Mouse (Mus musculus) liver, adult 2 months (tissue): ENCODE measurements around the gene Dhx57. TPM values are rescaled to one million over a fixed set of nuclear protein-coding genes. Genes with fewer than 3 reads are reported as not detected.

ENCODE experiments used
- DNase-seq: peaks from one replicate; pipeline ENCODE4 v3.0.0-alpha.2; 2011; ENCODE audit warnings: low read depth, low spot score; ENCODE audit errors: extremely low read depth
- H3K27ac ChIP-seq: fragments of 200-500 bp; replicated peaks from 2 replicates; pipeline ENCODE4 v1.5.1; 2012; ENCODE audit warnings: low read depth, mild to moderate bottlenecking, control low read depth, inconsistent platforms, low read length; ENCODE audit not compliant: insufficient read depth
- H3K27me3 ChIP-seq: fragments of 200-500 bp; 2 replicates; pipeline ENCODE4 v1.6.1; 2012; ENCODE audit warnings: mild to moderate bottlenecking, moderate library complexity, low read length, inconsistent platforms; ENCODE audit not compliant: control insufficient read depth, insufficient read depth
- H3K36me3 ChIP-seq: fragments of 200-500 bp; 2 replicates; pipeline ENCODE4 v1.6.1; 2012; ENCODE audit warnings: low read length, inconsistent platforms; ENCODE audit not compliant: control insufficient read depth, insufficient read depth
- H3K4me1 ChIP-seq: fragments of 200-500 bp; 2 replicates; pipeline ENCODE4 v1.6.1; 2011; ENCODE audit warnings: low read length; ENCODE audit not compliant: control insufficient read depth, insufficient read depth
- H3K4me3 ChIP-seq: fragments of 200-500 bp; 2 replicates; pipeline ENCODE4 v1.5.1; 2011; ENCODE audit warnings: low read depth, mild to moderate bottlenecking, control low read depth, low read length, moderate library complexity; ENCODE audit not compliant: insufficient read depth
- H3K79me2 ChIP-seq: fragments of 200-500 bp; 2 replicates; pipeline ENCODE4 v1.6.1; 2012; ENCODE audit warnings: inconsistent platforms, mild to moderate bottlenecking, low read length, moderate library complexity; ENCODE audit not compliant: control insufficient read depth, insufficient read depth
- H3K9ac ChIP-seq: fragments of 200-500 bp; 2 replicates; pipeline ENCODE4 v1.6.1; 2012; ENCODE audit warnings: low read depth, mild to moderate bottlenecking, control low read depth, inconsistent platforms, low read length
- CTCF ChIP-seq: fragments of 200-500 bp; IDR thresholded peaks from 2 replicates; pipeline ENCODE4 v1.5.1; 2011; ENCODE audit warnings: low read depth, low read length, control low read depth
- POLR2A ChIP-seq: fragments of 200-500 bp; IDR thresholded peaks from 2 replicates; pipeline ENCODE4 v1.6.1; 2011; ENCODE audit warnings: low read length, control low read depth; ENCODE audit not compliant: insufficient read depth; ENCODE audit errors: extremely low read depth
- WGBS: fragments of 180-500 bp; shearing (Covaris S2); methylation state at CpG from one replicate; pipeline ENCODE4 v1.1.7; 2018; 5-methylcytosine and 5-hydroxymethylcytosine counted together
- polyA plus RNA-seq: library from polyadenylated mRNA; depleted of rRNA; stranded (reverse); fragments of >200 nt; gene quantifications from 2 replicates; pipeline ENCODE4 v1.2.3, GENCODE M21; 2012; rRNA removed
- total RNA-seq: library from RNA; depleted of rRNA; stranded (reverse); fragments of >200 nt; gene quantifications from 2 replicates; pipeline ENCODE4 v1.2.3, GENCODE M21; 2014; rRNA removed

Dhx57 gene
- total RNA-seq (6.7 and 9.3 TPM in 2 replicates), polyA plus RNA-seq (2.6 and 3.7 TPM in 2 replicates)

DNA sequence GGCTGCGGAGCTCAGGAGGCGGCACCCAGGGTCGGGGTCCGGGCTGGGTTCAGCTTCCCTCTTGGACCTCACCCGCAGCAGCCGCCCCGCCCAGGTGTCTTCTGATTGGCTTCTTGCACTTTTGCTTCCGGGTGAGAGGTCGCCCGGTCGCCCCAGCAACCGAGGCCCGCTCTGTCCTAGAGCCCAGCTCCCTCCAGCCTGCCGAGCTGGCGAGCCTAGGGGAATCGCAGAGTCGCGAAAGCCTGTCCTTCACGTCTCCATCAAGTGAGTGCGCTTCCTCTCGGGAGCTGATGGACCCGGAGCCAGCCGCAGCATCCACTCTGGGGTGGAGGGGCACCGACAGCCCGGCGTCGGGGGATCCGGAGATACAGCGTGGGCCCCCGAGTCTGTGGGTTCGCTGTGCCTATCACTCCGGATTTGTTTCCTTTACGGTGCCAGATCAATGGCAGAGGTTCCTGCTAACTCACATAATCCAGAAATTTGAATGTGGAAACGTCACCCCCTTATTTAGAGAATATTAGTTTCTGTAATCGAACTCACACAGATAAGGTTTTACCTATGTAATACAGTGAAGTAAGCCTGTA is at the start of gene Dhx57, which contains the start of gene Morn2:
TSS of gene Dhx57 (minus strand) at position 403 of the 584 bp plus-strand sequence.
TSS of gene Morn2 (plus strand) at position 130 of the 584 bp plus-strand sequence.
- H3K4me1 ChIP-seq: peaks cover 5% of the 10 kb centered on the region; the same call in 1 of the 2 replicates
- H3K79me2 ChIP-seq: peaks cover 7% of the 10 kb centered on the region; the same call in 1 of the 2 replicates
- WGBS: under 1% methylated on average over 35 of the region's 35 CpGs
- TF ChIP-seq CTCF (no peak), POLR2A (no peak)
- DNase-seq: peak; percentile 79
- H3K4me3 ChIP-seq: peak within 1 kb of the TSS; percentile 85
- H3K27me3 ChIP-seq: no peaks in the 10 kb centered on the region
- H3K36me3 ChIP-seq: no peaks in the 10 kb centered on the region
- peak within 1 kb of the TSS; percentile 64 for H3K27ac ChIP-seq
- peak within 1 kb of the TSS; percentile 89 for H3K9ac ChIP-seq

DNA sequence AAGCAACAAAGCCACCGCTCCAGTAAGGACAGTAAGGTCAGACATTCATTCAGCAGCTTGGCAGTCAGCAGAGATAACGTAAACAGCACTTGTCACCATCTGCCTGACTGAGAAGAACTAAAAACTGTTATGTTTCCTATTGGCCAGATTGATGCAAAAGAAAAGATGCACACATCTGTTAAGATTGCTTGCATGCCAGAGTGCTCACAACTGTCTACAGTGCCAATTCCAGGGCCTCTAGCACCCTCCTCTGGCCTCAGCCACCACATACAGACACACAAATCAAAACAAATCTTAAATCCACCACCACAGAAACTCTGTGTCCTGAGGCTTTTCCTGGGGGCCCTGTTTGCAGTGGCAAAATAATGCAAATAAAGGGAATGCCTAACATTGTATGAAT is 42.1 kb upstream of the Dhx57 start:
- Histone ChIP-seq H3K27ac (no peak overlapping the region), H3K79me2 (no peaks in the 10 kb centered on the region), H3K9ac (no peak overlapping the region), H3K4me1 (no peaks in the 10 kb centered on the region), H3K36me3 (no peaks in the 10 kb centered on the region), H3K27me3 (no peaks in the 10 kb centered on the region), H3K4me3 (no peak overlapping the region)
- TF ChIP-seq CTCF (peak; percentile 69), POLR2A (no peak)
- DNase-seq: peak; percentile 30
- WGBS: 89% methylated on average over 2 of the region's 2 CpGs

DNA sequence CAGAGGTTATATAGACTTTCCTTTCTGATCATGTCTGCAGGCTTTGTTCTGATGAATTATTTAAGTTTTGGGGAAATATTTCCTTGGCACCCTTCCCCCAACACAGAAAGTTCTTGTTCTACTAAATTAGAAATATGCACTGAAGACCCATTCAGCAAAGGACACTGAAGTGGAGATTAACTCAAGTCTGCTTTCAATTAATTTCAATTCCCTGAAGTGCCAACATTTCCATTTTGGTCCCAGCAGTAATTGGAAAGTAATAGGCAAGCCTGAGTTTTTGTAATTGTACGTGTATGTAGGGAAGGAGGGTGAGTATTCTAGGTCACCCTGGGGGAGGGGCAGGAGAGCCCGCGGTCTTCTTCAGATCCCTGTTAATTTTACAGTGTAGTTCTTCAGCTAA is 36.2 kb upstream of the Dhx57 start:
- no peak for DNase-seq
- TF ChIP-seq CTCF (no peak), POLR2A (no peak)
- H3K79me2 ChIP-seq: no peaks in the 10 kb centered on the region
- no peak overlapping the region for H3K9ac ChIP-seq
- H3K4me3 ChIP-seq: no peak overlapping the region
- 95% methylated on average over 3 of the region's 3 CpGs for WGBS
- no peaks in the 10 kb centered on the region for H3K36me3 ChIP-seq
- H3K27me3 ChIP-seq: no peaks in the 10 kb centered on the region
- H3K4me1 ChIP-seq: peaks cover 12% of the 10 kb centered on the region
- no peak overlapping the region for H3K27ac ChIP-seq

DNA sequence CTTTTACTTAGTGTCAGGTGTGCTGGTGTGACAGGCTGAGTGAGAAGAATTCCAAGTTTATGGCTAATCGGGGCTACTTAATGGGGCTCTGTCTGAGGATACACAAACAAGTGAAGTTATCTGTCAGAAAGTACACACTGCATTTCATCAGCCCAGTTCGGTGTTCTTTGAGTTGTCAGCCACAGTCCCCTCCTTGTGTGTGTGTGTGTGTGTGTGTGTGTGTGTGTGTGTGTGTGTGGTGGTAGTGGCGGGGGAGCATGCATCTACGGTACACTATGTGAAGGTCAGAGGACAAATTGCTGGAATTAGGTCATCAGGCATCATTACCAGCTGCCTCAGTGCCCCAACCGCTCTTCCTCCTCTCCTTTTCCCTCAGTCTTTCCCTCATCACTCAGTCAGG is 35.2 kb upstream of the Dhx57 start:
- H3K36me3 ChIP-seq: no peaks in the 10 kb centered on the region
- H3K4me1 ChIP-seq: peaks cover 12% of the 10 kb centered on the region
- peak overlapping the region; percentile 38 for H3K27ac ChIP-seq
- H3K4me3 ChIP-seq: no peak overlapping the region
- TF ChIP-seq POLR2A (no peak), CTCF (no peak)
- no peaks in the 10 kb centered on the region for H3K27me3 ChIP-seq
- WGBS: 29% methylated on average over 5 of the region's 5 CpGs
- H3K9ac ChIP-seq: no peak overlapping the region
- H3K79me2 ChIP-seq: no peaks in the 10 kb centered on the region
- peak; percentile 39 for DNase-seq

DNA sequence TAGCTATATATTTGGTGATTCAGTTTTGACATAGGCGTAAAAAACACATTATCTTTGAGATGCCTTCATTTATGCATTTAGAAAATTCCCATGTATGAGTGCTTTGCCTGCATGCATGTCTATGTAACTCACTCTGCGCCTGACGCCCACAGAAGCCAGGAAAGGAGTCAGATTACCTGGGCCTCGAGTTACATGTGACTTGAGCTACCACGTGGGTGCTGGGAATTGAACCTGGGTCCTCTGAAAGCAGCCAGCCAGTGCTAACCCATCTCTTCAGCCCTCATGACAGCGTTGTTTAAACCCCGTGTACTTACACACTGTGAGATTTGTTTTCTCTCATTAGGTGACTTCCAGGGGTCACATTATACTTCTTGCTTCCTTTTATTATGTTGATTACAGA is 34.2 kb upstream of the Dhx57 start:
- 91% methylated on average over 7 of the region's 7 CpGs for WGBS
- H3K79me2 ChIP-seq: no peaks in the 10 kb centered on the region
- H3K9ac ChIP-seq: no peak overlapping the region
- no peaks in the 10 kb centered on the region for H3K27me3 ChIP-seq
- H3K4me1 ChIP-seq: peaks cover 12% of the 10 kb centered on the region
- no peak overlapping the region for H3K27ac ChIP-seq
- DNase-seq: no peak
- no peaks in the 10 kb centered on the region for H3K36me3 ChIP-seq
- TF ChIP-seq CTCF: no peak
- TF ChIP-seq POLR2A: no peak
- no peak overlapping the region for H3K4me3 ChIP-seq

DNA sequence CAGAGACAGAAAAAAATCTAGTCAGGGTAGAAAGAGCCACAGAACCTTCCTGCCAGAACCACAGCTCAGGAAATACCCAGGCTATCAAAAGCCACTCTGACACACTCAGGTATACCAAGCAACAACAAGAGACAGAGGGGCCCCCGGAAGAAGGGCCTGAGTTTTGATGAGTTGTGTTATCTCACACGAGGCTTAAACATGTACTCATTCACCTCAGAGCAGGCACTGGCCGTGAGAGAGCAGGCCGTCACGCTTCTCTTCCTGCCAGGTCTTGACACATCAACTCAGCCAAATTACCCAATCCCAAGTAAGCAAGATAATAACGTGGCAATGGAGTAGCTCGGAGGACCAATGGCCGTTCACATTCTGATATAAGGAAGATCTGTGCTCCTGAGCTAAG is 33.4 kb upstream of the Dhx57 start:
- TF ChIP-seq POLR2A (no peak), CTCF (no peak)
- Histone ChIP-seq H3K36me3 (no peaks in the 10 kb centered on the region), H3K27ac (no peak overlapping the region), H3K4me3 (no peak overlapping the region), H3K9ac (no peak overlapping the region), H3K27me3 (no peaks in the 10 kb centered on the region), H3K4me1 (peaks cover 12% of the 10 kb centered on the region), H3K79me2 (no peaks in the 10 kb centered on the region)
- peak; percentile 53 for DNase-seq
- 40% methylated on average over 8 of the region's 8 CpGs for WGBS
